ENCODE assay signal across 10 mouse cellular contexts in genomic region chr11:21998141-21999047, GRCm38 (mm10). TPM values are rescaled to one million over a fixed set of nuclear protein-coding genes. Genes with fewer than 3 reads are reported as not detected.
DNase-seq lines count a peak whose midpoint lies in the region; ATAC-seq and TF ChIP-seq lines count a peak whose summit lies in the region.
"Had no signal": no experiment of that assay in that cellular context is flagged by ENCODE, and none has a peak within 500 bp of the region (broad histone marks: within the 10 kb centered on the region; RNA-seq: fewer than 3 reads in every experiment).

No protein-coding gene starts in this region.

- no peak overlapping the region for H3K27ac ChIP-seq in hindbrain, embryonic 12.5 days
- no peak overlapping the region for H3K27ac ChIP-seq in hindbrain, postnatal 0 days
- H3K27ac ChIP-seq in forebrain, embryonic 13.5 days: peak overlapping the region; percentile 70
- no peak overlapping the region for H3K27ac ChIP-seq in liver, embryonic 15.5 days (replicated peaks)
- H3K27ac ChIP-seq: lung, embryonic 15.5 days had no signal

- H3K9ac ChIP-seq in hindbrain, embryonic 12.5 days: no peak overlapping the region; the same call in 1 of the 2 replicates
- no peak overlapping the region for H3K9ac ChIP-seq in hindbrain, postnatal 0 days (replicated peaks; ENCODE audit: low read length)
- peak overlapping the region; percentile 96 for H3K9ac ChIP-seq in forebrain, embryonic 13.5 days
- H3K9ac ChIP-seq in liver, embryonic 15.5 days: no peak overlapping the region
- H3K9ac ChIP-seq: lung, embryonic 15.5 days had no signal

- no peak for DNase-seq in hindbrain, postnatal 0 days (ENCODE audit: low spot score)
- DNase-seq in R1 (ENCODE audit: low read depth, low spot score): peak; percentile 55
- no peak for DNase-seq in thymus, postnatal 0 days (ENCODE audit: low spot score)

- no peaks in the 10 kb centered on the region for H3K9me3 ChIP-seq in hindbrain, embryonic 12.5 days (replicated peaks)
- H3K9me3 ChIP-seq in hindbrain, postnatal 0 days (ENCODE audit: low read length): no peaks in the 10 kb centered on the region
- H3K9me3 ChIP-seq in forebrain, embryonic 13.5 days (replicated peaks): no peaks in the 10 kb centered on the region
- H3K9me3 ChIP-seq in liver, embryonic 15.5 days (replicated peaks): no peaks in the 10 kb centered on the region
- H3K9me3 ChIP-seq: lung, embryonic 15.5 days had no signal

- peaks cover 92% of the 10 kb centered on the region for H3K27me3 ChIP-seq in hindbrain, embryonic 12.5 days
- peaks cover 62% of the 10 kb centered on the region for H3K27me3 ChIP-seq in hindbrain, postnatal 0 days (ENCODE audit: insufficient read depth, low read length)
- peaks cover 55% of the 10 kb centered on the region for H3K27me3 ChIP-seq in forebrain, embryonic 13.5 days
- H3K27me3 ChIP-seq in liver, embryonic 15.5 days: peaks cover 100% of the 10 kb centered on the region

- 4% methylated on average over 32 of the region's 32 CpGs for WGBS in hindbrain, embryonic 12.5 days
- WGBS in hindbrain, postnatal 0 days: 9% methylated on average over 32 of the region's 32 CpGs
- WGBS in forebrain, embryonic 13.5 days: 5% methylated on average over 32 of the region's 32 CpGs
- WGBS in liver, embryonic 15.5 days (ENCODE audit: insufficient replicate concordance): 6% methylated on average over 32 of the region's 32 CpGs

- peak overlapping the region; percentile 19; the same call in 1 of the 2 replicates for H3K4me3 ChIP-seq in hindbrain, embryonic 12.5 days
- no peak overlapping the region for H3K4me3 ChIP-seq in hindbrain, postnatal 0 days (ENCODE audit: low read length)
- H3K4me3 ChIP-seq in forebrain, embryonic 13.5 days: peak overlapping the region; percentile 75
- H3K4me3 ChIP-seq in liver, embryonic 15.5 days (replicated peaks): no peak overlapping the region
- H3K4me3 ChIP-seq: lung, embryonic 15.5 days had no signal

- ATAC-seq in hindbrain, embryonic 12.5 days (ENCODE audit: low FRiP score): no peak
- no peak for ATAC-seq in hindbrain, postnatal 0 days
- no peak for ATAC-seq in forebrain, embryonic 13.5 days
- ATAC-seq in liver, embryonic 15.5 days (ENCODE audit: insufficient read depth): no peak
- no peak for ATAC-seq in inflammation-experienced regulatory T-cells, adult 6 months
- ATAC-seq in frontal cortex, adult (ENCODE audit: low TSS enrichment): no peak

- H3K4me2 ChIP-seq in hindbrain, embryonic 12.5 days (replicated peaks): peak overlapping the region; percentile 11; the same call in 1 of the 2 replicates
- H3K4me2 ChIP-seq in hindbrain, postnatal 0 days (ENCODE audit: low read depth, low read length): no peak overlapping the region
- H3K4me2 ChIP-seq in forebrain, embryonic 13.5 days: peak overlapping the region; percentile 88
- H3K4me2 ChIP-seq in liver, embryonic 15.5 days: peak overlapping the region; percentile 20; the same call in 1 of the 2 replicates
- H3K4me2 ChIP-seq: lung, embryonic 15.5 days had no signal

- no peaks in the 10 kb centered on the region for H3K36me3 ChIP-seq in hindbrain, embryonic 12.5 days
- H3K36me3 ChIP-seq in hindbrain, postnatal 0 days (ENCODE audit: insufficient read depth, low read length): no peaks in the 10 kb centered on the region
- peaks cover 14% of the 10 kb centered on the region for H3K36me3 ChIP-seq in forebrain, embryonic 13.5 days (ENCODE audit: poor library complexity, severe bottlenecking)
- no peaks in the 10 kb centered on the region for H3K36me3 ChIP-seq in liver, embryonic 15.5 days (replicated peaks)
- H3K36me3 ChIP-seq: lung, embryonic 15.5 days had no signal

- peaks cover 25% of the 10 kb centered on the region for H3K4me1 ChIP-seq in hindbrain, embryonic 12.5 days
- peaks cover 10% of the 10 kb centered on the region; the same call in 1 of the 2 replicates for H3K4me1 ChIP-seq in hindbrain, postnatal 0 days (ENCODE audit: insufficient read depth, low read length)
- peaks cover 78% of the 10 kb centered on the region for H3K4me1 ChIP-seq in forebrain, embryonic 13.5 days
- H3K4me1 ChIP-seq in liver, embryonic 15.5 days (replicated peaks): peaks cover 35% of the 10 kb centered on the region

- no peak for TF ChIP-seq CTCF in hindbrain, postnatal 0 days (IDR thresholded peaks at IDR 0.05; ENCODE audit: low read depth)

RNA-seq across cellular contexts. Expression of gene Otx1, which starts 4.3 kb away (rescaled TPM):
- polyA plus RNA-seq in hindbrain, embryonic 12.5 days (2016; fragmentation: Nextera tagmentation; extraction: Ambion mirVana): 3.4 and 3.6 TPM in 2 replicates
- 0.36 and 1.2 TPM in 2 replicates for total RNA-seq in hindbrain, postnatal 0 days (2014; rRNA removed)
- 0.74 and 0.86 TPM in 2 replicates for polyA plus RNA-seq in hindbrain, postnatal 0 days (2015; fragmentation: Nextera tagmentation; extraction: Ambion mirVana)
- polyA plus RNA-seq in forebrain, embryonic 13.5 days (2015; fragmentation: Nextera tagmentation; extraction: Ambion mirVana): 20.0 and 24.0 TPM in 2 replicates
- polyA plus RNA-seq in liver, embryonic 15.5 days (2015; fragmentation: Nextera tagmentation; extraction: Ambion mirVana): not detected in 2 replicates
- not detected for polyA plus RNA-seq in inflammation-experienced regulatory T-cells, adult 6 months (2017; shearing (Covaris generic))
- polyA plus RNA-seq in thymus, postnatal 0 days (2015; fragmentation: Nextera tagmentation; extraction: Ambion mirVana): not detected in 2 replicates
- total RNA-seq: MEL had no signal

Comparison
In these comparisons a context has a peak if more than half of its experiments do, and no peak if none do; other contexts are left out.
1. H3K4me3 ChIP-seq: peak in hindbrain, embryonic 12.5 days (single experiment) and forebrain, embryonic 13.5 days (single experiment); none in hindbrain, postnatal 0 days (single experiment) and liver, embryonic 15.5 days (single experiment).